Mouse (Mus musculus): ENCODE data around the gene Sft2d2.
A peak's percentile ranks its signal among the peaks of the same experiment; 100 is the strongest.

The Sft2d2 gene

GRCm38 (mm10) chr1:165193880-165194661 lies at the start of gene Sft2d2:
Gene Sft2d2, minus strand, starts transcription at chr1:165194438.
- DNase-seq, result peak; percentile 88 to 92

- peak; percentile 99 for DNase-seq
Observed at GRCm38 (mm10) chr1:165236321-165237298, 42.4 kb upstream of the Sft2d2 start, which contains the start of gene Tiprl. Gene Tiprl, minus strand, starts transcription at chr1:165236996.

DNA sequence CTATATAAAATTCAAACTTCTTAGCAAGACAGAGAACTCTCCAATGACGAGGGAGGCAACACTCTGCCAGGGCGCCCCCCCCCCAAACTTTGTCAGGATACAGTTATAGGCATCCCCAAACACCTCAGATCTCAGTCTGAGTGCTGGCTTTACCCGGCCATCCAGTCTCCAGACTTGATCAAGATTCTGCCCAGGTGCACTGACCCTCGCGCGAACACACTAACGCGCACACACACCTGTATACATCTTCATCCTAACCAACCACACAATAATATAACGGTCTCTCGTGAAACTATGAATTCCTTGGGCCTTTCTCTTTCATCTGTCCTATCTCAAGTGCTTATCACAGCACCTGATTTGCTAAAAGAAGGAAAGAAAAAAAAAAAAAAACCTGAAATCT lies 41.6 kb upstream of the Sft2d2 start:
- peak; percentile 22 to 33 for DNase-seq

DNA sequence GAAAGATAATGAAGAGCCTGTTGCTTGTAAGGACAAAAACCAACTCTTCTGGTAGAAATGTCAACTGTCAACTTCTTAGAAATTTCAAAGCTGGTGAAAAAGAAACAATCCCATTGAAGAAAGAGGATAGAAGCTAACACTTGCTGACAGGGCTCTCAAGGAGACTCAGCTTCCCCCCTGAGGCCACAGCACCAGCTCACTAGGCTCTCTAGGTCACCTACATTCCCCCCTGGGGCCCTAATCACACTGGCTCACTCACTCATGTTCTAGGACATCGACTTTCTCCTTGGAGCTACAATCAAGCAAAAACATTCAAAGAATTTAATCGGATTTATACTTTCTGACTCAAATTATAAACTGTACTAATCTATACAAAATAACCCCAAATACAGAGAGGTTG lies 39.6 kb upstream of the Sft2d2 start:
- no peak for DNase-seq

- no peak for DNase-seq
Observed at GRCm38 (mm10) chr1:165230691-165231090, 36.5 kb upstream of the Sft2d2 start.

- no peak for DNase-seq
Observed at GRCm38 (mm10) chr1:165229577-165229976, 35.3 kb upstream of the Sft2d2 start.

GRCm38 (mm10) chr1:165217023-165217589 lies 22.9 kb upstream of the Sft2d2 start:
- no peak for DNase-seq

DNA sequence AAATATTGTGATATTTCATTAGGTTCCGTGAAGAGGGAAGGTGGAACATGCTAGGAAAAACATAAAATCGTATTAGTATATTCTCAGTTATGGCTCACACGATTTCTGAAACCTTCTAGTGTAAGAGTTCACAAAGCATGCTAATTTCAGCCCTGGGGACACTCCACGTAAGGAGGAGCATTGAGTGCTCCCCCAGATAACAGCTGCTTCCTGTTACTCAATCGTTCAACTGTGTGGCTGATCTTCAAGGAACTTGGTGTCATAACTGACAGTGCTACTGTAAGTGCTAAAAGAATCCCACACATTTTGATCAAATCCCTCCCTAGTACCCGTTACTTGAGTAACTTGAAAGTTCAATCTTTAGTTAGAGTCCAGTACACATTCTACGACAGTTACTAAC lies 21.6 kb upstream of the Sft2d2 start:
- DNase-seq, result no peak

- DNase-seq, result no peak
Observed at GRCm38 (mm10) chr1:165205591-165205990, 11.4 kb upstream of the Sft2d2 start.

DNA sequence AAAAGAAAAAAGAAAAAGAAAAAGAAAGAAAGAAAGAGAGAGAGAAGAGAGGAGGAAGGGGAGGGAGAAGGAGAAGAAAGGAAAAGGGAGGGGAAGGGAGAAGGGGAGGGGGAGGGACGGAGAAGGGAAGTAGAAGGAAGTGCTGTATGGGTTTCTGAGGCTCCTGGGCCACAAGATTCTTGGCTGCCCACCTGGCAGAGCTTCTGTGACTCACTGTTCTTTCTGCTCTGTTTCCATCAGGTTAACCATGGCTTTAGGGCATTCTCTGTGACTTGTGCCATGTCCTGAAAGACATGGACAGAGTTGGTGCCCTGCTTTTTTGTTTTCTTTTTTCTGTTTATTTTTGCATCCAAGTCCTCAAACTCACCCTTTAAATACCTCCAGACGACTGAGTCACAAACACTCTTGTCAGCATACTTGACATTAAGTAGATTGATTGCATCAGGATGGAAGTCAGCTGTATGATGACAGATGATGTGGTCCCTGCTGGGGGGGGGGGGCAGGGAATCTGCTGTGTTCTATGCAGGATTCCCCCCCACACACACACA lies 9.3 kb upstream of the Sft2d2 start:
- no peak for DNase-seq

- no peak for DNase-seq
Observed at GRCm38 (mm10) chr1:165201445-165202012, 7.3 kb upstream of the Sft2d2 start.

GRCm38 (mm10) chr1:165200748-165201147 lies 6.5 kb upstream of the Sft2d2 start:
- DNase-seq, result no peak

GRCm38 (mm10) chr1:165199639-165200038 lies 5.4 kb upstream of the Sft2d2 start:
- DNase-seq, result no peak

- DNase-seq, result no peak
Observed at GRCm38 (mm10) chr1:165198951-165199350, 4.7 kb upstream of the Sft2d2 start.

DNA sequence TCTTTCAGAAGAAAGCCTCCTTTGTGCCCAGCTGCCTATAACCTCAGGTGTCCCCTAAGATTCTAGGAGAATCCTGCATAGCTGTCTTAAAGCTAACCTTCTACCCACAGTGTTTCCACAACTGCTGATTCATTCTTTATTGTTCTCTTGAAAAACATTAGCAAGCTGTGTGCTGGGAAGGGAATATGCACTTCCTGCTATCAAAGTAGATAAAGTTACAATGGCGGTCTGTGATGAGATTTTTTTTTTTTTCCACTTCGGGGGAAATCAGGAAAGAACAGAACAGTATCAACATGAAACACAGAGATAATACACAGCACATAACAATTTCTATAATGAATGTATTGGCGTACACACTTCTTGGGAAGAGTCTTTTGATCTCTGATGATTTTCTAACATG lies 3.6 kb upstream of the Sft2d2 start:
- DNase-seq, result no peak

- no peak for DNase-seq
Observed at GRCm38 (mm10) chr1:165195396-165195960, 1.2 kb upstream of the Sft2d2 start.

GRCm38 (mm10) chr1:165194662-165195013 lies 400 bp upstream of the Sft2d2 start:
- DNase-seq, result no peak

GRCm38 (mm10) chr1:165193426-165193825 lies 812 bp downstream of the Sft2d2 start:
- DNase-seq, result no peak

- no peak for DNase-seq
Observed at GRCm38 (mm10) chr1:165192714-165193264, 1.4 kb downstream of the Sft2d2 start.

DNA sequence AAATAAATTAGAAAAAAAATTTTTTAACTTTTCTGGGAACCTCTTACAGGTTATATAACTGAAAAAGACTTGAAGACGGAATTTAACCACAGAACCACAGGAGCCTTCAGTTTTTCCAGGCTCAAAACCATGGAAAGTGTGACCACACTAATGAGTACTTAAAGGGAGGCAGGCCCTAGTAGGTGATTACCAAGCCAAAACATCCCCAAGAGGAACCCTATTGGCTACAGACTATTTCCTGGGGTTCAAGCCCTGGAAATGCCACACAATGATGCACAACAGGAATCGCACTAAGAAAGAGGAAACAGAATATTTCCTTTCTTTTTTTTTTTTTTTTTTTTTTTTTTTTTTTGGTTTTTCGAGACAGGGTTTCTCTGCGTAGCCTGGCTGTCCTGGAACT lies 2.1 kb downstream of the Sft2d2 start:
- no peak for DNase-seq

DNA sequence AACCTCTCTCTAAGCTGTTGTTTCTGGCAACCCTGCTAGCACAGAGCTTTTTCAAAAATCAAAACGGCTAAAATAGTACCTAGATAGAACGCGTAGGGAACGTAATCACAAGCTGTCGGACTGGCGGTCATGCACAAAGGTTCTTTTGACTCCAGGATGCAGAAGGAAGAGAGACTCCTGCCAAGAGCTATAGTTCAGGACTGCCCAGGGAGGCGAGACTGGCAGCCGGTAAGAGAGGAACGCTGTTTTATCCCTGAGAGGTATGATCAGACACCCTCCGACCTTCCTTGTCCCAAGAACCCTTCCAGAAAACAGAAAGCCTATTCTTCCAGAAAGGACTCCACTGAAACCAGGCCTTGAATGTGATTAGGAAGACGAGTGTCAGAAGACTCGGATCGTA lies 2.6 kb downstream of the Sft2d2 start:
- DNase-seq, result no peak
